Mouse (Mus musculus): Measurements from ENCODE around the gene Ltbp2.

GRCm38 (mm10) chr12:84824203-84824602 lies 52.1 kb downstream of the Ltbp2 start:
- no peak for TF ChIP-seq CTCF (IDR thresholded peaks at IDR 0.05; ENCODE audit: low read depth)
- TF ChIP-seq EP300 (optimal IDR thresholded peaks at IDR 0.05) = no peak
